16 mouse cellular contexts compared by ENCODE assay signal in the genomic region with DNA sequence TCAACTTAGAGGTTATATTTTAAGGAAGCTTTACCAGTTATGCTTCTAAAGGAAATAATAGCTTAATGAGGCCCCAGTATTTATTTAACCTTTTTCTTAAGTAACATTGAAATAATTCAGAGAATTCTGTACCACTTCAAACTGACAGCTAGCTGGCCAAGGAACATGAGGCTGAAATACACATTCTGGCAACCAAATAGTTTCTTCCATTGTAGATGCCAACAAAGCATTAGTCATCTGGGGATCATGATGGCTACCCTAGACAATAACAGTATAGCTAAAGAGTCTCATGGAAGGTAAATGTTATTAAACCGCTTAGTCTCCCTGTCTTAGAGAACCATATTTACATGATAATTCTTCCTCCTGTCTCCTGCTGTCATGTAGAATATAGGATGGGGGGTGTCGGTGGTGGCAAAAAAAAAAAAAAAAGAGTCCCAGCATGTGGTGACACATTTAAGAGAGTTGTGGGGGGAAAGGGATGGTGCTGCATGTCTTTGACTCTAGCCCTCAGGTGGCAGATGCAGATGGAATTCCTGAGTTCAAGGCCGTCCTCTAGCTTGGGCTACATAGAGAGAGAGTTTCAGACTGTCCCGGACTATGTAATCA. TPM values are rescaled to one million over a fixed set of nuclear protein-coding genes. Genes with fewer than 3 reads are reported as not detected.
DNase-seq lines count a peak whose midpoint lies in the region; TF ChIP-seq lines count a peak whose summit lies in the region.
"Had no signal": no experiment of that assay in that cellular context is flagged by ENCODE, and none has a peak within 500 bp of the region (broad histone marks: within the 10 kb centered on the region; RNA-seq: fewer than 3 reads in every experiment).

No protein-coding gene starts in this region.

- no peaks in the 10 kb centered on the region for H3K79me2 ChIP-seq in heart, adult 2 months (replicated peaks; ENCODE audit: control insufficient read depth, insufficient read depth, low read length)

- H3K27ac ChIP-seq in ES-E14 (ENCODE audit: insufficient read depth, low read depth, low read length, poor library complexity, severe bottlenecking), result no peak overlapping the region
- H3K27ac ChIP-seq in embryonic fibroblast, embryonic 13.5 days (ENCODE audit: insufficient read depth, low read length), result peak overlapping the region; percentile 40
- H3K27ac ChIP-seq in heart, adult 2 months, result no peak overlapping the region
- H3K27ac ChIP-seq: embryonic facial prominence, embryonic 12.5 days; gastrocnemius, adult 2 months; heart, embryonic 13.5 days; hindbrain, embryonic 15.5 days had no signal

- in situ Hi-C loops in ES-E14 (cut with MboI; ENCODE audit: low sequenced_read_pairs in 2 of 2, unreplicated experiment in 2 of 2), result no loop called here

- peak; percentile 75 for DNase-seq in 3T3-L1 (ENCODE audit: low read depth, low spot score)
- no peak for DNase-seq in ES-E14 (ENCODE audit: low read depth, low spot score)
- DNase-seq in R1 (ENCODE audit: low read depth, low spot score), result peak; percentile 55
- DNase-seq in urinary bladder, postnatal 10 days (ENCODE audit: low spot score), result no peak
- no peak for DNase-seq in heart, adult 2 months
- DNase-seq: adrenal gland, adult 2 months; adrenal gland, postnatal 25 days; cerebellum, adult 8-10 months; cerebellum, postnatal 25 days; gastrocnemius, adult 2 months; gastrocnemius, postnatal 25 days; heart, postnatal 36 days had no signal

- H3K9ac ChIP-seq in ES-E14 (ENCODE audit: insufficient read depth, low read depth, low read length, poor library complexity, severe bottlenecking), result no peak overlapping the region
- H3K9ac ChIP-seq in heart, adult 2 months (ENCODE audit: low read depth, low read length), result no peak overlapping the region
- H3K9ac ChIP-seq: embryonic facial prominence, embryonic 12.5 days; heart, embryonic 13.5 days; hindbrain, embryonic 15.5 days had no signal

- TF ChIP-seq EP300 in heart, adult 2 months (IDR thresholded peaks at IDR 0.05; ENCODE audit: insufficient read depth, low read depth, low read length), result no peak

- no peaks in the 10 kb centered on the region for H3K36me3 ChIP-seq in ES-E14 (ENCODE audit: control insufficient read depth, insufficient read depth, low read length, poor library complexity, severe bottlenecking)
- peaks cover 6% of the 10 kb centered on the region for H3K36me3 ChIP-seq in heart, adult 2 months (ENCODE audit: control insufficient read depth, insufficient read depth, low read length)

- TF ChIP-seq POLR2A in embryonic fibroblast, embryonic 13.5 days (IDR thresholded peaks at IDR 0.05; ENCODE audit: low read depth, low read length), result no peak
- no peak for TF ChIP-seq POLR2A in heart, adult 2 months (IDR thresholded peaks at IDR 0.05; ENCODE audit: insufficient read depth, low read depth, low read length)

- no peaks in the 10 kb centered on the region for H3K4me1 ChIP-seq in ES-E14 (ENCODE audit: control insufficient read depth in 2 of 2, insufficient read depth in 2 of 2, low read length in 2 of 2, poor library complexity in 1 of 2)
- peaks cover 2% of the 10 kb centered on the region; the same call in 1 of the 2 replicates for H3K4me1 ChIP-seq in embryonic fibroblast, embryonic 13.5 days (ENCODE audit: control insufficient read depth, insufficient read depth, low read length)
- H3K4me1 ChIP-seq in heart, adult 2 months (ENCODE audit: control insufficient read depth, insufficient read depth, low read length), result peaks cover 1% of the 10 kb centered on the region
- H3K4me1 ChIP-seq: embryonic facial prominence, embryonic 12.5 days; hindbrain, embryonic 15.5 days had no signal

- H3K4me3 ChIP-seq in ES-E14 (ENCODE audit: insufficient read depth in 1 of 2, low read depth in 1 of 2, low read length in 2 of 2, poor library complexity in 1 of 2, severe bottlenecking in 1 of 2), result no peak overlapping the region
- no peak overlapping the region for H3K4me3 ChIP-seq in embryonic fibroblast, embryonic 13.5 days (ENCODE audit: insufficient read depth, low read length)
- no peak overlapping the region for H3K4me3 ChIP-seq in heart, adult 2 months
- H3K4me3 ChIP-seq: embryonic facial prominence, embryonic 12.5 days; gastrocnemius, adult 2 months; heart, embryonic 13.5 days; hindbrain, embryonic 15.5 days had no signal

- 89% methylated on average over 4 of the region's 4 CpGs for WGBS in heart, adult 2 months

- no peak for TF ChIP-seq CTCF in embryonic fibroblast, embryonic 13.5 days (IDR thresholded peaks at IDR 0.05; ENCODE audit: borderline replicate concordance, insufficient read depth, low read length)
- no peak for TF ChIP-seq CTCF in heart, adult 2 months (IDR thresholded peaks at IDR 0.05)

- no peaks in the 10 kb centered on the region for H3K9me3 ChIP-seq in ES-E14 (ENCODE audit: control insufficient read depth, insufficient read depth, low read depth, low read length)
- H3K9me3 ChIP-seq: embryonic facial prominence, embryonic 12.5 days; heart, embryonic 13.5 days; hindbrain, embryonic 15.5 days had no signal

- no peaks in the 10 kb centered on the region for H3K27me3 ChIP-seq in heart, adult 2 months (ENCODE audit: control insufficient read depth, insufficient read depth, low read length)
- H3K27me3 ChIP-seq: embryonic facial prominence, embryonic 12.5 days; heart, embryonic 13.5 days; hindbrain, embryonic 15.5 days had no signal

- intact Hi-C loops in heart, adult 2 months (cut with DNase I), result no loop called here

TF ChIP-seq in ES-E14, 5 proteins besides CTCF, POLR2A, EP300 and RAD21:
- TF ChIP-seq ZNF384 (IDR thresholded peaks at IDR 0.05; ENCODE audit: low read depth, low read length), result peak; percentile 74
- TF ChIP-seq CHD2 (IDR thresholded peaks at IDR 0.05; ENCODE audit: low read depth, low read length), result no peak

RNA-seq across cellular contexts. Expression of a gene that starts 40.0 kb away (rescaled TPM):
- total RNA-seq in ES-E14 (2012; rRNA removed), result 24.2 and 37.7 TPM in 2 replicates
- 14.1 and 16.3 TPM in 2 replicates for polyA plus RNA-seq in embryonic fibroblast, embryonic 13.5 days (2011; ENCODE audit: insufficient read length, low read depth, missing spikeins)
- total RNA-seq in heart, adult 2 months (2021), result 1 to 10 TPM; 7.8 to 8.9 TPM
- 22.8 and 27.1 TPM in 2 replicates for polyA plus RNA-seq in heart, adult 2 months (2012; rRNA removed)

RNA-seq across cellular contexts. Expression of a gene that starts 54.8 kb away (rescaled TPM):
- total RNA-seq in ES-E14 (2012; rRNA removed), result 15.2 and 15.4 TPM in 2 replicates
- 13.1 and 13.5 TPM in 2 replicates for polyA plus RNA-seq in embryonic fibroblast, embryonic 13.5 days (2011; ENCODE audit: insufficient read length, low read depth, missing spikeins)
- 10 to 100 TPM; 53.1 to 62.2 TPM for total RNA-seq in heart, adult 2 months (2021)
- polyA plus RNA-seq in heart, adult 2 months (2012; rRNA removed), result 113 and 141 TPM in 2 replicates

Comparison
In these comparisons a context has a peak if more than half of its experiments do, and no peak if none do; other contexts are left out.
1. DNase-seq: peak in 3T3-L1 (single experiment) and R1 (single experiment); none in ES-E14 (single experiment), urinary bladder, postnatal 10 days (single experiment) and heart, adult 2 months (0 of 2).